Mouse (Mus musculus): ENCODE results near the gene Arl11.

DNA sequence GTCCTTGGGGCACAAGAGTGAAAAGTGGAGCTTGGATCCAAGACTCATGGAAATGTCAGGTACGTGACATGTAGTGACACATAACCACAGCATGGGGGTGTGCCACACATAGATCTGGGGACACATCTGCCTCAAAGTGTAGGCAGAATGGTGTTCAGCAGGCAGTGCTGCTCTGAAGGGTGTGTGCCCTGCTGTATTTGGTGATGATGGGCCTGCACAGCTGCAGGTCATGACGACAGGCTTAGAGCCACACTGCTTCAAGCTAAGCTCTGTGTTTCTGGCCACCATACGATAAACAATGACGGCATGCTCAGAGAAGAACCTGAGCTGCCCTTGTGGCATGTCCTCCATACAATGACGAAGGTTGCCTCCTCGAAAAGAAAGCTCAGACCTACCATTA is 9.7 kb upstream of the Arl11 start:
- no peak for TF ChIP-seq CTCF (IDR thresholded peaks at IDR 0.05; ENCODE audit: low read depth, low read length)
- no peak for TF ChIP-seq POLR2A (IDR thresholded peaks at IDR 0.05; ENCODE audit: insufficient read depth, low read length)
